Mouse (Mus musculus): ENCODE measurements around the gene Otud7b. TPM values are rescaled to one million over a fixed set of nuclear protein-coding genes. Genes with fewer than 3 reads are reported as not detected.
A peak's percentile ranks its signal among the peaks of the same experiment; 100 is the strongest.

Otud7b gene
- polyA plus RNA-seq, 2 experiments: 14.3 to 20.9 TPM

GRCm38 (mm10) chr3:96102100-96102872, 2.0 kb upstream of the Otud7b start:
- Histone ChIP-seq H3K4me2 (replicated peaks; ENCODE audit: low read depth, low read length, severe bottlenecking) (peak overlapping the region; percentile 31), H3K27ac (replicated peaks; ENCODE audit: low read depth, low read length) (no peak overlapping the region), H3K4me3 (replicated peaks; ENCODE audit: low read length) (peak overlapping the region; percentile 13; the same call in 1 of the 2 replicates), H3K9ac (ENCODE audit: low read depth, low read length, severe bottlenecking) (no peak overlapping the region), H3K4me1 (ENCODE audit: control insufficient read depth, insufficient read depth, low read length) (peaks cover 16% of the 10 kb centered on the region), H3K36me3 (ENCODE audit: control insufficient read depth, insufficient read depth, low read length) (no peaks in the 10 kb centered on the region), H3K27me3 (ENCODE audit: control insufficient read depth, insufficient read depth, low read length) (no peaks in the 10 kb centered on the region), H3K9me3 (ENCODE audit: control insufficient read depth, low read length) (no peaks in the 10 kb centered on the region)
- WGBS: 26% methylated on average over 14 of the region's 14 CpGs
- no peak for TF ChIP-seq POLR2A (IDR thresholded peaks at IDR 0.05; ENCODE audit: borderline replicate concordance, extremely low read depth, insufficient read depth, insufficient read length)
- ATAC-seq (ENCODE audit: low FRiP score, low read depth) (no peak), DNase-seq (ENCODE audit: low spot score) (peak; percentile 40)

GRCm38 (mm10) chr3:96103901-96104260, 446 bp upstream of the Otud7b start:
- Histone ChIP-seq H3K27ac (replicated peaks; ENCODE audit: low read depth, low read length) (peak overlapping the region; percentile 83; the same call in 1 of the 2 replicates), H3K27me3 (ENCODE audit: control insufficient read depth, insufficient read depth, low read length) (no peaks in the 10 kb centered on the region), H3K9me3 (ENCODE audit: control insufficient read depth, low read length) (no peaks in the 10 kb centered on the region), H3K4me1 (ENCODE audit: control insufficient read depth, insufficient read depth, low read length) (peaks cover 16% of the 10 kb centered on the region), H3K4me3 (replicated peaks; ENCODE audit: low read length) (peak overlapping the region; percentile 62), H3K36me3 (ENCODE audit: control insufficient read depth, insufficient read depth, low read length) (no peaks in the 10 kb centered on the region), H3K9ac (ENCODE audit: low read depth, low read length, severe bottlenecking) (peak overlapping the region; percentile 81; the same call in 1 of the 2 replicates), H3K4me2 (replicated peaks; ENCODE audit: low read depth, low read length, severe bottlenecking) (peak overlapping the region; percentile 54)
- 2% methylated on average over 8 of the region's 8 CpGs for WGBS
- DNase-seq (ENCODE audit: low spot score): no peak
- ATAC-seq (ENCODE audit: low FRiP score, low read depth): peak; percentile 48
- no peak for TF ChIP-seq POLR2A (IDR thresholded peaks at IDR 0.05; ENCODE audit: borderline replicate concordance, extremely low read depth, insufficient read depth, insufficient read length)

- TF ChIP-seq POLR2A (IDR thresholded peaks at IDR 0.05; ENCODE audit: borderline replicate concordance, extremely low read depth, insufficient read depth, insufficient read length): no peak
- Histone ChIP-seq H3K9ac (ENCODE audit: low read depth, low read length, severe bottlenecking) (peak overlapping the region; percentile 81), H3K27ac (replicated peaks; ENCODE audit: low read depth, low read length) (peak overlapping the region; percentile 83), H3K4me2 (replicated peaks; ENCODE audit: low read depth, low read length, severe bottlenecking) (peak overlapping the region; percentile 54), H3K4me1 (ENCODE audit: control insufficient read depth, insufficient read depth, low read length) (peaks cover 16% of the 10 kb centered on the region), H3K9me3 (ENCODE audit: control insufficient read depth, low read length) (no peaks in the 10 kb centered on the region), H3K36me3 (ENCODE audit: control insufficient read depth, insufficient read depth, low read length) (0 out of 2 replicates have a peak, but pooled peaks cover 4% of the 10 kb centered on the region), H3K4me3 (replicated peaks; ENCODE audit: low read length) (peak overlapping the region; percentile 62), H3K27me3 (ENCODE audit: control insufficient read depth, insufficient read depth, low read length) (no peaks in the 10 kb centered on the region)
- WGBS: 7% methylated on average over 10 of the region's 10 CpGs
- ATAC-seq (ENCODE audit: low FRiP score, low read depth): no peak
- DNase-seq (ENCODE audit: low spot score): peak; percentile 6
Measured at GRCm38 (mm10) chr3:96105232-96105747, 963 bp downstream of the Otud7b start.

- 87% methylated on average over 4 of the region's 4 CpGs for WGBS
- no peaks in the 10 kb centered on the region for H3K27me3 ChIP-seq (ENCODE audit: control insufficient read depth, insufficient read depth, low read length)
- TF ChIP-seq POLR2A (IDR thresholded peaks at IDR 0.05; ENCODE audit: borderline replicate concordance, extremely low read depth, insufficient read depth, insufficient read length): no peak
- no peaks in the 10 kb centered on the region for H3K9me3 ChIP-seq (ENCODE audit: control insufficient read depth, low read length)
- peaks cover 16% of the 10 kb centered on the region for H3K4me1 ChIP-seq (ENCODE audit: control insufficient read depth, insufficient read depth, low read length)
- H3K9ac ChIP-seq (ENCODE audit: low read depth, low read length, severe bottlenecking): no peak overlapping the region
- H3K27ac ChIP-seq (replicated peaks; ENCODE audit: low read depth, low read length): no peak overlapping the region
- H3K36me3 ChIP-seq (ENCODE audit: control insufficient read depth, insufficient read depth, low read length): 0 out of 2 replicates have a peak, but pooled peaks cover 4% of the 10 kb centered on the region
- peak overlapping the region; percentile 54 for H3K4me2 ChIP-seq (replicated peaks; ENCODE audit: low read depth, low read length, severe bottlenecking)
- H3K4me3 ChIP-seq (replicated peaks; ENCODE audit: low read length): 0 out of 2 replicates have a peak overlapping the region, but pooled peaks have one; percentile 62
- ATAC-seq (ENCODE audit: low FRiP score, low read depth) (no peak), DNase-seq (ENCODE audit: low spot score) (no peak)
Measured at GRCm38 (mm10) chr3:96106151-96106550, 1.8 kb downstream of the Otud7b start.

- H3K27me3 ChIP-seq (ENCODE audit: control insufficient read depth, insufficient read depth, low read length): no peaks in the 10 kb centered on the region
- H3K27ac ChIP-seq (replicated peaks; ENCODE audit: low read depth, low read length): no peak overlapping the region
- 0 out of 2 replicates have a peak, but pooled peaks cover 4% of the 10 kb centered on the region for H3K36me3 ChIP-seq (ENCODE audit: control insufficient read depth, insufficient read depth, low read length)
- no peak overlapping the region for H3K9ac ChIP-seq (ENCODE audit: low read depth, low read length, severe bottlenecking)
- ATAC-seq (ENCODE audit: low FRiP score, low read depth) (no peak), DNase-seq (ENCODE audit: low spot score) (no peak)
- peaks cover 6% of the 10 kb centered on the region for H3K4me1 ChIP-seq (ENCODE audit: control insufficient read depth, insufficient read depth, low read length)
- no peak overlapping the region for H3K4me3 ChIP-seq (replicated peaks; ENCODE audit: low read length)
- H3K4me2 ChIP-seq (replicated peaks; ENCODE audit: low read depth, low read length, severe bottlenecking): no peak overlapping the region
- H3K9me3 ChIP-seq (ENCODE audit: control insufficient read depth, low read length): no peaks in the 10 kb centered on the region
- 91% methylated on average over 3 of the region's 3 CpGs for WGBS
- no peak for TF ChIP-seq POLR2A (IDR thresholded peaks at IDR 0.05; ENCODE audit: borderline replicate concordance, extremely low read depth, insufficient read depth, insufficient read length)
Measured at GRCm38 (mm10) chr3:96108315-96108714, 4.0 kb downstream of the Otud7b start.

Data from limb, embryonic 14.5 days (tissue).